Mouse (Mus musculus) lung, postnatal 0 days (tissue): Measurements from ENCODE around the gene Eef1a2. TPM values are rescaled to one million over a fixed set of nuclear protein-coding genes. Genes with fewer than 3 reads are reported as not detected.

Experiments used
- ATAC-seq: fragments of 200-750 bp; cut with Nextera tagmentation; 2 replicates; pipeline ENCODE4 v1.8.0; 2017; ENCODE audit warnings: moderate library complexity
- DNase-seq: peaks from one replicate; pipeline ENCODE4 v3.0.0-alpha.2; 2016; ENCODE audit warnings: low spot score
- H3K27ac ChIP-seq: fragments of 300-500 bp; sonication (generic); 2 replicates; pipeline ENCODE4 v1.5.1; 2014; ENCODE audit warnings: antibody characterized with exemption, mild to moderate bottlenecking, low read length, mixed read lengths
- H3K27me3 ChIP-seq: fragments of 300-500 bp; sonication (generic); replicated peaks from 2 replicates; pipeline ENCODE4 v1.6.1; 2014; ENCODE audit warnings: low read length, mixed read lengths; ENCODE audit not compliant: insufficient read depth
- H3K36me3 ChIP-seq: fragments of 300-500 bp; sonication (generic); 2 replicates; pipeline ENCODE4 v1.6.1; 2014; ENCODE audit warnings: low read length, mixed read lengths; ENCODE audit not compliant: insufficient read depth
- H3K4me1 ChIP-seq: fragments of 300-500 bp; sonication (generic); 2 replicates; pipeline ENCODE4 v1.6.1; 2014; ENCODE audit warnings: antibody characterized with exemption, low read depth, low read length, mixed read lengths; ENCODE audit not compliant: insufficient read depth
- H3K4me2 ChIP-seq: fragments of 300-500 bp; sonication (generic); replicated peaks from 2 replicates; pipeline ENCODE4 v1.6.1; 2014; ENCODE audit warnings: low read depth, mild to moderate bottlenecking, low read length, moderate library complexity, mixed read lengths
- H3K4me3 ChIP-seq: fragments of 300-500 bp; sonication (generic); 2 replicates; pipeline ENCODE4 v1.5.1; 2014; ENCODE audit warnings: low read depth, low read length
- H3K9ac ChIP-seq: fragments of 300-500 bp; sonication (generic); replicated peaks from 2 replicates; pipeline ENCODE4 v1.6.1; 2014; ENCODE audit warnings: low read depth, mild to moderate bottlenecking
- H3K9me3 ChIP-seq: fragments of 300-500 bp; sonication (generic); 2 replicates; pipeline ENCODE4 v1.6.1; 2016; ENCODE audit warnings: low read length, mixed read lengths
- CTCF ChIP-seq: IDR thresholded peaks from 2 replicates; pipeline ENCODE4 v1.5.1; 2016; ENCODE audit warnings: antibody characterized with exemption, mild to moderate bottlenecking
- EP300 ChIP-seq: IDR thresholded peaks from 2 replicates; pipeline ENCODE4 v1.6.1; 2016; ENCODE audit warnings: antibody characterized with exemption, mild to moderate bottlenecking, control low read depth
- WGBS: fragments of 180-500 bp; shearing (Covaris S2); extraction: QIAGEN DNeasy Blood & Tissue Kit; methylation state at CpG from one replicate; pipeline ENCODE4 v1.1.7; 2014; 5-methylcytosine and 5-hydroxymethylcytosine counted together
- polyA plus RNA-seq: library from polyadenylated mRNA; unstranded; fragments of >200 nt; fragmentation: Nextera tagmentation; extraction: Ambion mirVana; gene quantifications from 2 replicates; pipeline ENCODE4 v1.2.1, GENCODE M21; 2015

The Eef1a2 gene
- polyA plus RNA-seq = 0.14 and 0.20 TPM in 2 replicates

GRCm38 (mm10) chr2:181156248-181157121, at the start of gene Eef1a2:
Gene Eef1a2, minus strand, starts transcription at chr2:181157014.
- Histone ChIP-seq H3K4me2 (no peak within 1 kb of the TSS), H3K4me3 (no peak within 1 kb of the TSS), H3K9ac (no peak within 1 kb of the TSS), H3K4me1 (no peaks in the 10 kb centered on the region), H3K36me3 (no peaks in the 10 kb centered on the region), H3K27ac (no peak within 1 kb of the TSS), H3K9me3 (no peaks in the 10 kb centered on the region), H3K27me3 (peaks cover 15% of the 10 kb centered on the region; the same call in 1 of the 2 replicates)
- DNase-seq = no peak
- TF ChIP-seq CTCF = no peak
- TF ChIP-seq EP300 = no peak
- ATAC-seq = no peak
- WGBS = 4% methylated on average over 55 of the region's 55 CpGs

- no peak overlapping the region for H3K9ac ChIP-seq
- no peaks in the 10 kb centered on the region for H3K36me3 ChIP-seq
- H3K4me1 ChIP-seq = no peaks in the 10 kb centered on the region; the same call in 1 of the 2 replicates
- no peaks in the 10 kb centered on the region for H3K27me3 ChIP-seq
- H3K27ac ChIP-seq = no peak overlapping the region
- H3K4me2 ChIP-seq = no peak overlapping the region
- ATAC-seq (no peak), DNase-seq (no peak)
- 69% methylated on average over 9 of the region's 9 CpGs for WGBS
- H3K4me3 ChIP-seq = no peak overlapping the region
- H3K9me3 ChIP-seq = no peaks in the 10 kb centered on the region
- TF ChIP-seq CTCF = no peak
- TF ChIP-seq EP300 = no peak
Observed at GRCm38 (mm10) chr2:181206118-181206517, 49.3 kb upstream of the Eef1a2 start.

- no peaks in the 10 kb centered on the region; the same call in 1 of the 2 replicates for H3K4me1 ChIP-seq
- no peaks in the 10 kb centered on the region for H3K9me3 ChIP-seq
- WGBS = 75% methylated on average over 5 of the region's 5 CpGs
- DNase-seq (no peak), ATAC-seq (no peak)
- no peak for TF ChIP-seq CTCF
- no peak for TF ChIP-seq EP300
- no peak overlapping the region for H3K4me3 ChIP-seq
- no peaks in the 10 kb centered on the region for H3K27me3 ChIP-seq
- H3K27ac ChIP-seq = no peak overlapping the region
- no peak overlapping the region for H3K4me2 ChIP-seq
- no peak overlapping the region for H3K9ac ChIP-seq
- no peaks in the 10 kb centered on the region for H3K36me3 ChIP-seq
Observed at GRCm38 (mm10) chr2:181205678-181206077, 48.9 kb upstream of the Eef1a2 start.

- H3K9me3 ChIP-seq = no peaks in the 10 kb centered on the region
- no peak overlapping the region for H3K27ac ChIP-seq
- TF ChIP-seq CTCF (no peak), EP300 (no peak)
- ATAC-seq = no peak
- no peak for DNase-seq
- H3K36me3 ChIP-seq = no peaks in the 10 kb centered on the region
- no peak overlapping the region for H3K4me2 ChIP-seq
- no peaks in the 10 kb centered on the region for H3K27me3 ChIP-seq
- H3K9ac ChIP-seq = no peak overlapping the region
- WGBS = 58% methylated on average over 6 of the region's 6 CpGs
- no peaks in the 10 kb centered on the region; the same call in 1 of the 2 replicates for H3K4me1 ChIP-seq
- H3K4me3 ChIP-seq = no peak overlapping the region
Observed at GRCm38 (mm10) chr2:181202886-181203285, 46.1 kb upstream of the Eef1a2 start.

- no peaks in the 10 kb centered on the region for H3K36me3 ChIP-seq
- H3K27ac ChIP-seq = peak within 1 kb of the TSS; percentile 62; the same call in 1 of the 2 replicates
- ATAC-seq (no peak), DNase-seq (no peak)
- no peaks in the 10 kb centered on the region; the same call in 1 of the 2 replicates for H3K4me1 ChIP-seq
- H3K9me3 ChIP-seq = no peaks in the 10 kb centered on the region
- no peak within 1 kb of the TSS for H3K9ac ChIP-seq
- WGBS = 79% methylated on average over 3 of the region's 3 CpGs
- no peak within 1 kb of the TSS for H3K4me2 ChIP-seq
- no peaks in the 10 kb centered on the region for H3K27me3 ChIP-seq
- TF ChIP-seq EP300 (no peak), CTCF (no peak)
- H3K4me3 ChIP-seq = no peak within 1 kb of the TSS
Observed at GRCm38 (mm10) chr2:181202422-181202821, 45.6 kb upstream of the Eef1a2 start, which contains the start of gene Ptk6. Gene Ptk6, minus strand, starts transcription at chr2:181202789.

- H3K9me3 ChIP-seq = no peaks in the 10 kb centered on the region
- no peak overlapping the region for H3K4me2 ChIP-seq
- WGBS = 41% methylated on average over 3 of the region's 3 CpGs
- peak; percentile 85 for DNase-seq
- no peaks in the 10 kb centered on the region; the same call in 1 of the 2 replicates for H3K4me1 ChIP-seq
- no peak overlapping the region for H3K4me3 ChIP-seq
- no peak overlapping the region for H3K9ac ChIP-seq
- no peaks in the 10 kb centered on the region for H3K27me3 ChIP-seq
- TF ChIP-seq CTCF (no peak), EP300 (peak; percentile 78)
- no peaks in the 10 kb centered on the region for H3K36me3 ChIP-seq
- peak overlapping the region; percentile 62 for H3K27ac ChIP-seq
- ATAC-seq = peak; percentile 96
Observed at GRCm38 (mm10) chr2:181201606-181202005, 44.8 kb upstream of the Eef1a2 start.
